Mouse (Mus musculus): ENCODE measurements around the gene Copb1.
"Not testable (repeated sequence)": the region's sequence is repeated elsewhere in the genome, so short reads cannot be mapped to it uniquely, and the experiment has no call there.

Copb1 gene

DNA sequence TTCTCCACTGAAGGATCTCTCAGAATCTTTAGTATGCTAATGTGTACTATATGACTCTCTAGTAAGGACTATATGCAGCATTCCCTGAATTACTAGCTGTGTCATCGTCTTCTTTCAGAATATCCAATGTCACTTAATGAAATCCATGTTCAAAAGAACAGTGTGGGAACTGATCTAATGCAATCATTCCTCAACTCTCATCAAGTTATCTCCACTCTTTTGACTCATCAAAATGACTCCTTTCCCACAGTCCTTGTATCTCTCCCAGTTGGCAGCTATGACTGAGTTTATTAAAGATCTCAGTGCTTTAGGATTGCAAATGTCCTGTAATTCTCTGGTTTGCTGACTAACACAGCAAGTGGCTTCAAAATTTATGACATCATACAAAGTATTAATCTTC is 40.1 kb downstream of the Copb1 start:
- DNase-seq, result no peak

DNA sequence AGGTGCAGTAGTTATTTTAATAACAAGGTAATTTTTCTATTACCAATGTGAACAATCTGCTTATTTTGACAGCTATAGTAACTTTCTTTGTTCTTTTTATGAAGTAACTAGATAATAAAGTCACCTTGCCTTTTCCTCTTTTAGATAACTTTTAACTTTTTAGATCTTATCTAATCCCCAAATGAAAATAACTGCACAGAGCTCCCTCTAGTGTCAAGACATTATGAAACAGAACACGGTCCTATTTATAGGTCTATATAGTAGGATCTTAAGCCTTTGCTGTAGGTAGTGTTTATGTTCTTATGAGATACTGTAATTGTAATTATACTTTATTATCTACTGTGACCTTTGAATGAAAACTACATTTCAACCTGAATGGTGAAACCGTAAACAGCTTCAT is 41.0 kb downstream of the Copb1 start:
- no peak for DNase-seq

DNA sequence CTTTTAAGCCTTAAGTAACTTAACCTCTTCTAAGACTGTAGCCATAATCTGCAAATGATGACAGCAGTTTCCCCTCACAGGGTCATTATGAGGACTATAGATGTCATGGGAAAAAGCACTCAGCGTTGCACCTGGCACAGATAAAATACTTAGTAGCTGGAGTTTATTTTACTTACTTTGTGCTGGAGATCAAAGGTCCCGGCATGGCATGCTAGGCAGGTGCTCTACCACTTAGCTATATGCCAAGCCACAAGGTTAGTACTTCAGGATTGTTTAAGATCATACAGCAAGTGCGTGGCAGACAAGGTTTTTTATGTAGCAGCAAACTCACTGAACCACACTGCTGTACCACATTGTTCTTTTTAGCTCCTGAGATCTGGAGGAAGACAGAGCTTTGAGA is 43.9 kb downstream of the Copb1 start:
- no peak for DNase-seq

DNA sequence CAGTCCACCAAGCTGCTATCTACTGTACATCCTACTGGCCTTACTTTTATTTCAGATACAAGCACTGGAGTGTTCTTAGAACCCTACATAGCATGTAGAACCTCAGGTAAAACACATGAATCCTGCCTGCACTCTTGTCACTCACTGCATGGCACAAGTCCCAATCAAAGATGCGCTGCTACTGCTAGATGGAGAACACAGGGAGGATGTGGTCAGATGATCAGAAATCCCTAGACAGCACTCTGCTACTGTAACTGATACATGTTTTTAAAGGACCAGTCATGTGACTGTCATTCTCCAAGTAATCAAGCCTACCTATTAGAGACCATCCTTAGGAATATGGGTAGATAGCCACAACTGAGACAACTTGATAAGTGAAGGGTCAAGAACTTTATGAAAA is 44.7 kb downstream of the Copb1 start:
- no peak for DNase-seq

DNA sequence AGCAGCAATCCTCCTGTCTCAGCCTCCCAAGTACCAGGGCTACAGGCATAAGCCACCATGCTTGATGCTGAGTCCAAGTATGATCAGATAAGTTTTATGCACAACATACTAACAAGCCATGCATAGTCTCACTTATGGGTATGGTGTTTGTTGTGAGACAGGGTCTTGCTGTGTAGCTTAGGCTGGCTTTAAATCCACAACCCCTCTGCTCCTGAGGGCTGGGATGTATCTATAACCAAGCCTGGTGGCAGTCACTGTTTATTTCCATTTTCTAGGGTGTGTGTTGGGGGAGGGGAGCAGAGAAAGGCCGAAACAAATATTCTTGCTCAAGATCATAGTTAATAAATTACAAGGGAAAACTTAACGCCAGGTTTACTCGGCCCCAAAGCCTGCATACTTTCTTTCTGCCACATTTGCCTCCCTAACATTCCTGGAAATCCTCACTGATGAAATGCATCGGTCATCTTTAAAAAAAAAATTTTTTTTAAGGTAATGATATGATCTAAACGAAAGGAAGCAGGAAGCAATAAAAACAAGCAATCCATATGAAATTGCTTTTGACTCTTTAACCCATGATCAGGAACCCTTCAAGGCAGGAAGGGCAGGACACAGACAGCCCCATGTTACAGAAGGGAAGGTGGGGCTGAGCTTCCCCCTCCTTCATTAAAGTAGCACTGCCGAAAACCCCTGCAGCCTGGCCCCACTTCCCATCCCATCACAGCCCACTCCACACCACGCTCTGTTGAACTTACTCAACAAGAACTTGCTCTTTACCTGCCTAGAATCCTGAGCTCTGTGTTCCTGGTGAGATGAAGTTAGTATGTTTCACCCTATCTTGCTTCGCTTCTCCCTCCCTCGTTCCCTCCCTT is 50.8 kb downstream of the Copb1 start:
- peak in 1 of 2 experiments; percentile 24 for DNase-seq

DNA sequence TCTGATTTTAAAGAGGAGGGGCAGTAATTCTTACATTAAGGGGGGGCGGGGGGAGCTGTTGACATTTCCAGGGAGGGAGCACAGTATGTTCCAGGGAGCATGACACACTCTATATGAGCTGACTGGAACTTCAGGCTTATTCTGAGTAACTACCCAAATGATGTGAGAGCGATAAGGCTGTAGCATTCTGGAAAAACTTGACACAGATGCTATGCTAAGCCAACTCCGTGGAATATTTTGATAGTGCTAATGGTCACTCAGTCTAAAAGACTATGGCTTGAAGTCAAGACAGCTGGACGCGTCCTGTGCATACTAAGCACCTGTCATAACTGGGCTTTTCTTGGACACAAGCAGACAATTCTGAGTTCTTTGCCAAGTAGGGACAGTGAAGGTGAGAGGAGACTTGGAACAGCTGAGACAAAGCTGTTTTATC is 51.5 kb downstream of the Copb1 start:
- peak in 1 of 2 experiments; percentile 50 for DNase-seq

DNA sequence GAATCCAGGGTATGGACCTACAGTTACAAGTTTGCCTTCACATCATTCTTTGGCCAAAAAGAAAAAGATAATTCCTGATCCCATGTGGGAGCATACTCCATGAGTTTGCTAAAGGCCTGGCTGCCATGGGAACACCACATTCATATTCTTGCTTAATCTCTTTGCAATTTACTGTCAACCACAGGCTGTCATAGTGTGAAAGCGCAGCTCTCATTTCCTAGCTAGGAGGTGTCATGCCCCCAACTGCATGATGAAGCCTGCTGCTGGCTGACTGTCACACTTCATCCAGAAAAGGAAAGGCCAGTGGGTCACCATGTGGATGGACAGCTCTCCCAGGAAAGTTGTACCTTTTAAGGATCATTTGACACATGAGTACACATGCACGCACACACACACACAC is 53.9 kb downstream of the Copb1 start:
- DNase-seq, result peak in 1 of 2 experiments; percentile 38

DNA sequence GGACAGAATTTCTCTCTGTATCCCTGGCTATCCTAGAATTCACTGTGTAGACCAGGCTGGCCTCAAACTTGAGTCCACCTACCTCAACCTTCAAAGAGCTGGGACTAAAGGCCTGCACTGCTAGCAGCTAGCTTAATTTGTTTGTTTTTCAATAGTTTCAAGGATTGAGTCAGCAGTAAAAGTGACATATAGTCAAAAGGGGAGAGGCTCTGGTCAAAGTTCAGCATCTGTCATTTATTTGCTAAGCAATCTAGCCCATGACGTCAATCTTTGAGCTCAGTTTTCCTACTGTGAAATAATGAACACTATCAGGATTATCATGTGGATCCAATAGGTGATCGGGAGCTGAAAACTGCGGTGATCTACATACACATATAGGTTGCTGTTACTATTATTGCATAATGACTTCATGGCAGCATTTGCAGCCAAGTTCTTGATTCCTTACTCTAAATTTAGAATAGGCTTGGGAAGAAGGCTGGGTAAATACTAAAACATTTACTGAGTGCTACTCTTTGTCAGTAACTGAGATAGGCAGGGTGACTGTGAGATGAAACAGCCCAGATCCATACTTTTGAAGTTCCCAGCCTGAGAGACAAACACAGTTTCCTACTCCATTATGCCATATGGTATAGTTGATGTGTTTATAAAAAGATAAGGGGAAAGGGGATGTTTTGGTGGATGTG is 54.9 kb downstream of the Copb1 start:
- no peak for DNase-seq

DNA sequence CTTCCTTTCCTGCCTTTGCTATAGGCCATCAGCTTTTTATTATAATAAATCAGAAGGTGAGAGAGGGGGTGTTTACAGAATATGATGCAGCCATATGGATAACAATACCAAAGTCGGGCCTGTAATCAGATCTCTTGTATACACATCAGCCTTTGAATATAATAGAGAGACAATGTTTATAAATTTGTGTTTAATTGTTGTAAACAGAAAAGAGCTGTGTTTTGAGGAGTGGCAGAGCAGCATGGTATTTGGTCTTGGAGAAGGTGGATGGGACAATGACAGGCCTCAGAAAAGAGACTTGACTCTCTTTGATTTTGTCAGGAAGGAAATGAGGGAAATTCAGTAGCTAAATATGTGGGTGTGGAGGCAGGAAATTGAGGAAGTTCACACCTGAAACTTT is 56.3 kb downstream of the Copb1 start:
- no peak for DNase-seq

DNA sequence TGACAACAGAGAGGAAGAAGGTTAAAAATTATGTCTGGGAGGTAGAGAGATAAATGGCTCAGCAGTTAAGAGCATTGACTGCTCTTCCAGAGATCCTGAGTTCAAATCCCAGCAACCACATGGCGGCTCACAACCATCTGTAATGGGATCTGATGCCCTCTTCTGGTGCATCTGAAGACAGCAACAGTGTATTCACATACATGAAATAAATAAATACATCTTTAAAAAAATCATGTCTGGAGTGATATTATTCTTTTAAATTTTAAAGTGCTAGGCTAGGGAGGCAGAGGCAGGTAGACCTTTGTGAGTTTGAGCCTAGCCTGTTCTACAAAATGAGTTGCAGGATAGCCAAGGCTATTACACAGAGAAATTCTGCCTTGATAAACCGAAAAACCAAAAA is 57.9 kb downstream of the Copb1 start:
- DNase-seq, result not testable (repeated sequence)

DNA sequence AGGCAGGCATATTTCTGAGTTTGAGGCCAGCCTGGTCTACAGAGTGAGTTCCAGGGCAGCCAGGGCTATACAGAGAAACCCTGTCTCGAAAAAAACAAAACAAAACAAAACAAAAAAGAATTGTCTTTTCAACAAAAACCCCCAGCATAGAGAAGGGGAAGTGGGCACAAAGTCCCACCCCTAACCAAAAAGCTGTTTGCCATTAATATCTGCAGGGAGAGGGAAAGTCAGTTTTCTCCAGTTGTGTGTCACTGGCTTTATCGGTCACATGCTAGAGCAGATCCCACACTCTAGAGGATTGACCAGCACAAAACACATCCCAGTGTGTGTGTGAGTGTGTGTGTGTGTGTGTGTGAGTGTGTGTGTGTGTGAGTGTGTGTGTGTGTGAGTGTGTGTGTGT is 59.7 kb downstream of the Copb1 start:
- not testable (repeated sequence) for DNase-seq

DNA sequence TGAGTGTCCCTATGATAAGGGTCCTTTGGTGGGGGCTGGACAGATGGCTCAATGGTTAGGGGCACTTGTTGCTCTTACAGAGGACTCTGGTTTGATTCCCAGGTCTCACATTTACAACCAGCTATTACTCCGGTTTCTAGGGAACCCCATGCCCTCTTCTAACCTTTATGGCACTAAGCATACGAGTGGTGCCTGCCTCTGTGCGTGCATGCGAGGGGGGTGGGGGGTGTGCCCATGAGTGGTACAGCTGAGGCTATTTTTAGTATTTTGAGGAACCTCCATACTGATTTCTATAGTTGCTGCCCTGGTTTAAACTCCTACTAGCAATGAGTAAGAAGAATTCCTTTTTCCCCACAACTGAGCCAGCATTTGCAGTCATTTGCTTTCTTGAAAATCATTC is 60.3 kb downstream of the Copb1 start:
- no peak for DNase-seq

DNA sequence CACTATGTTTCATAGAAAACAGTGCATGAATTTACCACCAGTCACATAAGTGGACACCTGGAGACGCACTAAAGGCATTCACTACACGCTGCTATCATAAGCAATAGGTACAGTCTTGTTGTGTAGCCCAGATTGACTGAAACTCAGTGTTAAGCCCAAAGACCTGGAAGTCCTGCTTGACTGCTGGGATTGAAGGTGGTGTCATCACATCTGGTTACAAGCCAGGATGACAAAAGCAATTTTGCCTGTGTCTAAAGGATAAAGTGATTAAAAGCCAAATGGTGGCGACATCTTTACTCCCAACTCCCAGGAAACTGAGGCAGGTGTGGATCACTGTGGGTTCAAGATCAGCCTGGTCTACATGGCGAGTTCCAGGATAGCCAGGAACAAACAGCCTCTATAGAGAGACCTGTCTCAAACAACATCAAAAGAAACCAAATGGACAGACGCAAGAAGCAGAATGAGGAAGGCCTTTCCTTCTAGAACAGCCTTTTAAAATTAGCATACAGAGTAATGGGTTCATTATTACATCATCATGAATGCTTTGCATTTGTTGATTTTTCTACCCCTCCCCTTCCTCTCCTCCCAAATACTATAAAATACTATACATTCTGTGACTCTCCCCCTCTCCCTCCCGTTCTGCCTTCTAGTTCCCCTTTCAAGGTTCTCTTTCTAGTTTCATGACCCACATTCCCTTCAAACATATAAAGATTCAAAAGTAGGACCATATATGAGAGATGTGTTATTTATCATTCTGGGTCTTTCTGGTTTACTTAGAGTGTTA is 61.0 kb downstream of the Copb1 start:
- no peak for DNase-seq

DNA sequence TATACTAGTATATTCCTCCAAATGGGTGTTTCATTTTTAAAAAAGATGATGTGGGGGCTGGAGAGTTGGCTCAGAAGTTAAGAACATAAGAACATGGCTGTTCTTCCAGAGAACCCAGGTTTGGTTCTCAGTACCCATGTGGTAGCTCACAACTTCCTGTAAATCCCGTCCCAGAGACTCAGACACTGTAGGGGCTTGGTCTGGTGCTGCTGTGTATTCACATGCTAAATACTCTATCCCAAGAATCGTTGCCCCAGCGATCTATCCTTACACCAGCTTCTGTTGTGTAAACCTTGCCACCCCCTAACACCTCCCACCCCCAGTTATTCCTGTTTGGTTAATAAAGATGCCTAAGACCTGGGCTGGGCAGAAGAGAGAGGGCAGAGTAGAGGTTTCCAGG is 61.9 kb downstream of the Copb1 start:
- no peak for DNase-seq

DNA sequence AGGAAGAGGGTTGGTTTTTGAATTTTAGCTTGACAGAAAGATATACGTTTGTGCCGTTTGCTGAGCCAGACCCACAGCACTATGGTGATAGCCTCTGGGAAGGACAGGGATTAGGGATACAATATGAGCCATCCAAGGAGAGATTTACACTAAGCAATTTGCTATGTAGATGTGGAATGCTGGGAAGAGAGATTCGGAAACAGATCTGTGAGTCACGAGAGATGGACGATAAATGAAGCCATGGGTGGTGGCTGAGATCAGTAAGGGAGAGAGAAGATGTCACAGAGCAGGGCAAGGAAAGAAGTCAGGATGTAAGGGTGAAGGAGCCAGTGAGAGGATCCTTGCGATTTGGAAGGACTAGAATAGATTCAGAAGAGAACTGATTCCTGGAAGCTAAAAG is 71.1 kb downstream of the Copb1 start:
- DNase-seq, result no peak

DNA sequence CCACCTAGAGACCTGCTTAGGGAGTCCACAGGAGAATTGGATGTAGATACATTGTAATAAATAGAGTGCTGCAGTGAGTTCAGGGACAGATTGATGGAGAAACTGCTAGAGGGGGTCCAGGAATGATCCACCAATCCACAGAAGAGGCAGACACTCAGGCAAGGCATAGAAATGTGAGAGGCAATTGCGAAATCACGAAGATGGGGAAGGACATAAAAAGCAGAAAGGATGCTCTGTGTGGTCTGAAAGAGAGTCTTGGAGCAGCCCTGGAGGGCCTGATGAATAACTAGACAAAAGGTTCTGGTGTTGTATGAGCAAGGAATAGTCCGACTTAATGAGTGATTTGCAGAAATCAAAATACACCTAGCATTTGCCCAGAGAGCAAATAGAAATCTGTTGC is 71.8 kb downstream of the Copb1 start:
- DNase-seq, result no peak

DNA sequence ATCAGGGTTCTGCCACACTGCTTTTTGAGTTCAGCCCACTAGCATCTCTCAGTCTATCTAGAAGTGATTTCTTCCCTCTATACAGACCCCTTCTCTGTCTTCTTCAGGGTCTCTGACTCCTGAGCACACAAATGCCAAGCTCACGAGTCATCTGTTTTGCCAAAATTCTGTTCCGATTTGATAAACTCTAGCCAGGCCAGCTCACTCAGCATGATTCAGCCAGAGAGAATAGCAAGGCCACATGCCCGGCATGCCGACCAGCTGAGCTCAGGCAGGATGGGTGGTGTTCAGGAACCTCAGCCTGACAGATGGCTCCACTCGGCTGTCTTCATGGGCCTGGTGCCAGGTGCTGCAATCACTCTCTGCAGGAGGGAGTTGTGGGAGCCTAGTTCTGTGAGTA is 73.1 kb downstream of the Copb1 start:
- peak; percentile 86 to 89 for DNase-seq

DNA sequence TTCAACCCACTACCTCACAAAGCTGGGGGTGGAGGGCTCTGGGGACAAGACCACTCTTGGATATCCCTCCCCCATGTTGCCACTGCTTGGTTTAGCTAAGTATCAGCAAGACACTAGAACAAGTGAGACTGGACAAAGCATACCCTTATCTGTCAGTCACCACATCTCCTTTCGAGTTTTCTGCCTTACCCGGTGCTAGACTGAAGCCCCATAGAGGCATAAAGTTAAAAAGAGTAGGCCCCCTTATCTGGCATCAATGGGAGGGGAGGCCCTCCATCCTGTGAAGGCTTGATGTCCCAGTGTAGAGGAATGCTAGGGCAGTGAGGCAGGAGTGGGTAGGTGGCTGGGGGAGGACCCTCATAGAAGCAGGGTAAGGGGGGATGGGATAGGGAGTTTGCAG is 77.9 kb downstream of the Copb1 start:
- no peak for DNase-seq

DNA sequence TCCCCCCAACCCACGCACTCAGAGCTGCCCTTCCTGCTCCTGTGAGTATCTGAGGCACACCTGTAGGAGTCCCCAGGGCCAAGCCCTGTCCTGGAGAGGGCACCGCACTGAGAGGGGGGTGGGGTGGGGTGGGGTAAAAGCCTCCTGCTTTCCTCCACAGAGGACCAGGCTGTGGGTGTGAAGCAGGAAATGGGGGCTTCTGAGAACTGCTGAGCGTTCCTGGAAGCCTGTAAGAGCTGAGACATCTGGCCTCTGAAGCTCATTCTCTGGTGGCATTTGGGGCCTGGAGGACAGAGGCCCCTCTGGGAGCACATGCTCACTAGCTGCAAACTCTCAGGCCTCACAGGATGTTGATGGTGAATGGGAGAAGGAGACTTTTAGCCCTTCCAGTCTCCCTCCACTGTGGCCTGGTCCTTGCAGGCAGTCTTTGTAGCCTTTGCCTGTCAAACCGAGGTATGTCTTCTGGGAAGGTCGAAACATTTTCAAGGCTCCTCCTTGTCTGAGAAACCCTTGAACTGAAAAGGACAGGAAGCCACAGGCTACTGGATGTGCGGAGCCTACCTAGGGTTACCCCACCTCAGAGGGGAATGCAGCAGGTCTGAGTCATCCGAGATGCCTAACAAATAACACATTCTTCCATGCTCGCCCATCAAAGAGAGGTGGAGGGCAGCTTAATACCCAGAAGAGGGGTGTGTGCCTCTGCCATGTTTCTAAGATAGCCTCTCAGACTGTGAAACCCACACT is 83.0 kb downstream of the Copb1 start:
- DNase-seq, result no peak

DNA sequence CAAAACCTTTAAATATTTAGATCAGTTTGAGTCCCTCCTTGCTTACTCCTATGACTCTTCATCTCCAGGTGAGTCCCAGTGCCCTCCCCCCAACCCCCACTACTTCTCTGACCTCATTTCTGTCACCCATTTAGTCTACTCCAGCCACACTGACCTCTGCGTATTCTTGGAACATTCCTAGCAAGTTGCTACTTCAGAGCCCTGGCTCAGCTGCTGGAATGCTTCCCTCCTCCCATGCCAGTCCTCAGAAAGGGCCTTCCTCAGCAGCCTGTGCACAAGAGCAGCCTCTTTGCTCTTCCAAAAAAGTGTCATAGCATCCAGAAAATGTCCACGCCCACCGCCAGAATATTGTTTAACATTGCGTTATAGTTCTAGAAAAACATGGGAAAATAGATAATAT is 84.5 kb downstream of the Copb1 start:
- peak in 1 of 2 experiments; percentile 39 for DNase-seq

DNA sequence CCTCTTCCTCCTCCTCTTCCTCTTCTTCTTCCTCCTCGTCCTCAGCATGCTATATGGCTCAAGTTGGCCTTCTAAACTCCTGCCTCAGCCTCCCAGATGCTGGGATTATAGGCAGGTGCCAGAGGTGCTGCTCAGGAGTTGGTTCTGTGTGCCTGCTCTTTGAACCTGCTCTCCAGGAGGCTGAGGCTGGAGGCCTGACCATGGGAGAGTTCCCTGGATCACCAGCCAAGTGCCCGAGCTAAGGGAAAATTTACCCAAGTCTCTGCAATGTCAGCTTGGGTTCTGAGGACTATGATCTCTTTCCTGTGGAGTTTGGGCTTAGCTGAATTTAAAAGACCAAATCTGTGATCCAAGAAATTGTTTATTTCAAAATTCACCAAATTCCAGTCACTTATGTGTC is 85.1 kb downstream of the Copb1 start:
- no peak for DNase-seq

All from lung, adult 18-20 months (tissue).